Mouse (Mus musculus): Measurements from ENCODE around the gene Samd14. TPM values are rescaled to one million over a fixed set of nuclear protein-coding genes. Genes with fewer than 3 reads are reported as not detected.
"Not testable (repeated sequence)": the region's sequence is repeated elsewhere in the genome, so short reads cannot be mapped to it uniquely, and the experiment has no call there.

The Samd14 gene
- total RNA-seq, 2 experiments from 2014 or later: 0.92 to 6.1 TPM

DNA sequence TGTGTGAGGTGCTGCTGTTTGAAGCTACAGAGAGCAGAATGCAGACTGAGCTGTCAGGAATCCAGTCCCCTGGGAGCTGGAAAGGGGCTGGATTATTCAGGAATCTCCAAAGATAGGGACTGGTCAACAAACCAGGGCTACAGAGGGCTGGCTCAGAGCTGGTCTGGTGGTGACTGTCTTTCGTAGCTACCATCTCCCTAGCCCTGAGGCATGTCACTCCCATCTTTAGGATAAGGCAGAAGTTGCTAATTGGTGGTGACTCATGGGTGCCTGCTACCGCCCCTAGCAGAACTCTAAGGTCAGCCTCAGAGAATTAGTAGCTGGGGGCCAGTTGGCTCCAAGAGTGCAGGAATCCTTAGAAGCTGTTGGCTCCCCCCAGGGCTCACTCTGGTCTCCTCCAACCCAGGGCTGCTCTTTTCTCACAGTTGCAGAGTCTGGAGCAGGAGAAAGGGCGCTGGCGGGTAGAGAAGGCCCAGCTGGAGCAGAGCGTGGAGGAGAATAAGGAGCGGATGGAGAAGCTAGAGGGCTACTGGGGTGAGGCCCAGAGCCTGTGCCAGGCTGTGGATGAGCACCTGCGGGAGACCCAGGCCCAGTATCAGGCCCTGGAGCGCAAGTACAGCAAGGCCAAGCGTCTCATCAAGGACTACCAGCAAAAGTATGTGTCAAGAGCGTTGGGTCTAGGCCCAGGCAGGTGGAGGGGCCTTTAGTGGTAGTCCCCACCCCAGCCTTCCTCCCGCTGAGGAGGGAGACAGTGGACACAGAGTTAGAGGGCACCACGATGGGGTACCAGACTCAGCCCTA lies 5.3 kb upstream of the Samd14 start:
- no peak for ATAC-seq (replicated peaks; ENCODE audit: poor library complexity)

DNA sequence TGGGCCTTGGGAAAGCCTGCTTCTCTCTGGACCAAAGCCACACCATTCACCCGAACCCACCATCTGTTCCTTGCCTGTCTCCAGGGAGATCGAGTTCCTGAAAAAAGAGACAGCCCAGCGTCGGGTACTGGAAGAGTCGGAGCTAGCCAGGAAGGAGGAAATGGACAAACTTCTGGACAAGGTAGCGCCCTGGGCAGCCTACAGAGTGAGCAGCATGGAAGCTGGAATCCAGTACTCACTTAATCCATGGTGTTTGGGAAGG lies 4.8 kb upstream of the Samd14 start:
- ATAC-seq (replicated peaks; ENCODE audit: poor library complexity): no peak

DNA sequence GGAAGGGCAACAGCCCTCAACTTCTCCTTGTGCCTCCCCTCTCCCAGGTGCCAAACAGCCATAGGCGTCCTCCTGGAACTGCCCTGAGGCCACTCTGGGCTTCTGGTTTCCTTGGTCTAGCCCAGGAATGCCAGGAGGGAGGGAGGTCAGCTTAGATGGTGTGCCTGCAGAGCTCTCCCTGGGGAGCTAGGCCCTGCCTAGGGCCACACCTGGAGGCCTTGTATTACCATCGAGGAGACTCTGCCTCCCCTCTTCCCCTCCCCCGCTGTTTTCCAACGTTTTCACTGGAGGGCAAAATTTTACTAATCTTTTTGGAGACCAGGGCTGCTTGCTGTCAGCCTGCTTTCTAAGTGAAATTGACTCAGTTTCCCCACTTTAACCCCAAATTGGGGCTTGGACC lies 3.6 kb upstream of the Samd14 start:
- ATAC-seq (replicated peaks; ENCODE audit: poor library complexity): no peak

DNA sequence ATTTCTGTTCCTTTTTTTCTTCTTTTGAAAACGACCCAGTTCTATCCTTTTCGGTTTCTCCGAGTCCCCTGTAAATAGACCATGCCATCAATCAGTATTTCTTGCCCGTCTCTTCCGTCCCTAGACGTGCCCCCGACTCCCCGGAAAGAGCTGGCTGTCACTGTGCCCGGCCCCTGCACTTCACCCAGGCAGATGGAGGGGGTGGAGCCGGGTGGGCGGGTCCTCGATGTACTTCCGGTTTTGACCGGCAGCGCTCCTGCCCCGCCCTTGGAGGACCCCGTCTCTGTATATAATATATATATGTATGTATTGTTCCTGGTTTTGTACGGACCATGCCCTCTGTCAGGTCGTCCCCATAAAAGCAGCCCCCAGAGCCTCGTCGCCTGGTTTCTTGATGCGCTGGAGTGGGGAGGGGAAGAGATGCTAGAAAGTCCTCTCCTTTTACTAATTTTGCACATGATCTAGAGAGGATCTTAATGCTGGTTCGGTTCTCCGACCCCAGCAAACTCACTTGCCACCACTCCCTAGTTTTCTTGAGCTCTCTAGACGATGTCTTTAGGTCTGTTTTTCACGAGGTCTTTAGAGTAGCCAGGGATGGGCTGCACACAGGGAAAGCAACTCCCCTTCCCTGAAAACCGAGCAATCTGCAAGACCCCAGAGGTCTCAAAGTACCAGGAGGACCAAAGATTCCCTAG lies 3.0 kb upstream of the Samd14 start:
- peak; percentile 47 for ATAC-seq (replicated peaks; ENCODE audit: poor library complexity)

DNA sequence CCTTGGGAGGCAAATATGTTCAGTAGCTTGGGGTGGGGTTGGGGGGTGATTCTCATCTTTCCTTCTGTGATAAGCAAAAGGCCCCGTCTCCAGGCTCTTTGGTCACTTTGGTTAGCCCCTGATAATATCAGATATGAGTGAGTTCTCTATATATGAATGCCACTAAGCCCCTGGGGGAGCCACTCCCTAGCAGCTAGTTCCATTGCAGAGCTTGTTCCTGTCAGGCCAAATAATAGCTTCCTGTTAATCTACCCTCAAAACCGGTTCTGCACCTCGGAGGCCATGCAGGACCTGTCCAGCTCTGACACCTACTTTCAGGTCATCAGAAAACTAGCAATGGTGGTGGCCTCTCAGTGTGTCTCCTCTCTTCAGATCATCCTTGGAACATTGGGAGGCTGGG lies 2.3 kb upstream of the Samd14 start:
- ATAC-seq (replicated peaks; ENCODE audit: poor library complexity): no peak

DNA sequence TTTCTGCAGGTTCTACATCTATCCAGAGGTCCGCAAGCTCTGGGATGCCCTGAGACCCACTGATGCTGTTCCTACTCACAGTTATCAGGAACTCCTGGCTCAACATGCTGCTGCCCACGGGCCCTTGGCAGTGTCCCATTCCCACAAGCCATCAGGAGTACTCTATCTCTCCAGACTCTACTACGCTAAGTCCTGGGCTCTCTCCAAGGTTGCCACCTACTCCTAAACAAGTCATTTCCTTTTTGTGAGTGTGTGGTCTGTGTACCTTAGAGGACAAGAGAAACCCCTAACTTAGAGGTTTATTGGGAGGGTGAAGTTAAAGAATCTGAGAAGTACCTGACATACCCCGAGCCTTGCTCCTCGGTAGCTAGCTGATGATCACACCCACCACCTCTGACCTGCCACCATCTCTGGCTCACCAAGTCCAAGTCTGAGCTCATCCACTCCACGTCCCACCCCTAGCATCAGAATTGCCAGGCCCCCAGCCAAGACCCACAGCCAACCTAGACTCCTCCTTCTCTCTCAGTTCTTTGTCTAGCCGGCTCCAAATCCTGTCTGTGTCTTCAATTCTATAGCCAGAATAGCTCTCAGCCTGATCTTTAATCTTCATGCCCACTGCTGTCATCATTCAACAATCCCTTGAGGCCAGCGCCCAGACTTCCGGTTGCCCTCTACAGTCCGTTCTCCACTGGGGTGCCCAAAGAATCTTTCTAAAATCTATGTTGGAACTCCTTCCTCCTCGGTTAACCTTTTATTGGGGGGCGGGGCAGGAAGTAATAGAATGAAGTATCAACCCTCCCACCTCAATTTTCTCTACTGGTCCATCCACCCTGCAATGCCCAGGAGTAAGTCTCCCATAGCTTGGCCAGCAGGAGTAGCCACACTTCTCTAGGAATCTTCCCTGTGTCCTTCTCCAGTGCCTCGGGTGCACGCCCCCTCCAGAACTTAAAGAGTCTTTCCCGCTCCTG lies 734 bp upstream of the Samd14 start:
- no peak for ATAC-seq (replicated peaks; ENCODE audit: poor library complexity)

DNA sequence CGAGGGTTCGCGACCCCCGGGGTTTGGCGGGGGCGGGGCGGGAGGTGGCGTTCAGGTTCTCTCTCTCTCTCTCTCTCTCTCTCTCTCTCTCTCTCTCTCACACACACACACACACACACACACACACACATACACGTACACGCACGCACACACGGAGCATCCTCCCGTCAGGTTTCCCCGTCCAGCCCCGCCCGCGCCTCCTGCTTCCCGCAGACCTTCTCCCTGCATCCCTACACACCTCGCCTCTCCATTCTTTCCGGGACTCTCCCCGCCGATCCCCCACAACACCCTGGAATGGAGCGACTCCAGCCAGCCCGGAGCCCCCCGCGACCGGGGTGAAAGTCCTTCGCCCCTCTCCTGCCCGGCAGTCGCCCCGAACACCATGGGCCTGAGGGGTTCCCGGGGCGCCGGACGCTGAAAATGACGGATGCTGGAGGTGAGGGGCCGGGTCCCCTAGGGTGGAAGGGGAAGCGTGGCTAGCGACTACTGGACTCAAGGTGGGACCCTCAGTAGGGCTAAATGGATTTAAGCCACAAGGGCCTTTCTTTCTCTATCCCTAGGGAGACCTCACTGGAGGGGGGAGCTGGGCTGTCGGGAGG lies 561 bp downstream of the Samd14 start:
- no peak for ATAC-seq (replicated peaks; ENCODE audit: poor library complexity)

DNA sequence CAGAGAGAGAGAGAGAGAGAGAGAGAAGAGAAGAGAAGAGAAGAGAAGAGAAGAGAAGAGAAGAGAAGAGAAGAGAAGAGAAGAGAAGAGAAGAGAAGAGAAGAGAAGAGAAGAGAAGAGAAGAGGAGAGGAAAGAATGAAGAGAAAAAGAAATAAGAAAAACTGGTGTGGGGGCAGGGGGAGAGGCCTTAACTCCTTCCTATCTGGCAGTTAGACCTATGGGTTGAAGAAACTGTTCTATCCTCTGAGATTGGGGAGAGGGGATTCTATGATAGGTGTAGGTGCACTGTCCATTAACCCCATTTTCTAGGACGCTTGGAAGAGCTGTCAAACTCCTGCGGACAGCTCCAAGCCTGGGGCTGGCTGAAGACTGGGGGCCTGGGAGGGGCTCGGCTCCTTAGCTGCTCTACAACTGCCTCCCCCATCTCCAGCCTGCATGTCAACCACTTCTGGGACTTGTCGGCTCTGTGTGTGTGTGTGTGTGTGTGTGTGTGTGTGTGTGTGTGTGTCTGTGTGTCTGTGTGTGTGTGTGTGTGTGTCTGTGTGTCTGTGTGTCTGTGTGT lies 1.2 kb downstream of the Samd14 start:
- not testable (repeated sequence) for ATAC-seq (replicated peaks; ENCODE audit: poor library complexity)

DNA sequence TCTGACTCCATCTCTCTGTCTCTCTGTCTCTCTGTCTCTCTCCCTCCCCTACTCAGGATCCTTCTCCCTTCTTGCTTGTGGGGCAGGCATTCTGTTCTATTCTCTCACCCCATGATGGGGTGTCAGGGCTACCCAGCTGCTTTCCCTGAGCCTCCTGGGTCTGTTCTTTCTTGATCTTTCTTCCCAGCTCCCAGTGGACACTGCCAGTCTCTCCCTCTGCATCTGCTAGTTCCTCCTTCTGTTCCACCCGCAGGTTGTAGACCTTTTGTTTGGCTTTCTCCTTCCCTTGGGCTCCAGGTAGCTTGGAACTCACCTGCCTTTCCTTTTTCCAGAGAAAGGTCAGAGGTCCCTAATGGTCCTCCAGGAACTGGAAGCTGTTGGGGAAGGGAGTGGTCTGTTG lies 1.7 kb downstream of the Samd14 start:
- no peak for ATAC-seq (replicated peaks; ENCODE audit: poor library complexity)

DNA sequence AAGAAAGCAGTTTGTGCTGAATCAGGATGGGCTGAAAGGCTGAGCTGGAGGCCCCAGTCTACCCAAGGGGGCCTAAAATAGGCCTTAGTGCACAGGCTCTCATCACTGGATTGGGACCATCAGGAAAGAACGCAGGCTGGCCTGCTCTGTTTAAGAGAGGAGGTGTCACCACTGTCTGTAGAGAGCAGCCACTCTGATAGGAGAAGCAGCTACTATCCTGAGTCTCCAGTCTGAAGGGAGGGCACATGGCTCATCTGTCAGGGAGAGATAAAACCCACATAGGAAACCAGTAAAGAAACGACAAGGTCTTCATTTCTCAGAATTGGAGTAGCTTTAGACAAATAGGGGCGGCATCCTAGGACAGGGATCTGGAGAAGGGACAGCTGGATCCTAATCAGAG lies 2.4 kb downstream of the Samd14 start:
- peak; percentile 83 for ATAC-seq (replicated peaks; ENCODE audit: poor library complexity)

DNA sequence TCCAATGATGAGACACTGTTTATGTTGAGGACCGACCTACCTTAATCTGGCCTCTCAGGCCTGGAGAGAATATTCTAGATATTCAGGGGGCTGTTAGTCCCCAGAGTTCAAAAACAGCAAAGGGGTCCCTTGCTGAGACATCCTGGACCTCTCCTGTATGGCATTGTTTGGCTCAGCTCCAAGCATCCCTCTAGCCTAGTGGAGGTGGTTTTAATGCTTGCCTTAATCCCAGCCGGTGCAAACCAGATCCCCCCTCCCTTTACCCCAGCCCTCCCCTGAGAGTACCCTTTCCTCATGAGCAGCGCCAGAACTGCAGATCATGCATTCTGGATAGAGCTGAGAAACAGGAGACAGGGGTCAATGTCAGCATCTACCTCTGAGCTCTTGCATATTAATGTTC lies 2.8 kb downstream of the Samd14 start:
- ATAC-seq (replicated peaks; ENCODE audit: poor library complexity): no peak

DNA sequence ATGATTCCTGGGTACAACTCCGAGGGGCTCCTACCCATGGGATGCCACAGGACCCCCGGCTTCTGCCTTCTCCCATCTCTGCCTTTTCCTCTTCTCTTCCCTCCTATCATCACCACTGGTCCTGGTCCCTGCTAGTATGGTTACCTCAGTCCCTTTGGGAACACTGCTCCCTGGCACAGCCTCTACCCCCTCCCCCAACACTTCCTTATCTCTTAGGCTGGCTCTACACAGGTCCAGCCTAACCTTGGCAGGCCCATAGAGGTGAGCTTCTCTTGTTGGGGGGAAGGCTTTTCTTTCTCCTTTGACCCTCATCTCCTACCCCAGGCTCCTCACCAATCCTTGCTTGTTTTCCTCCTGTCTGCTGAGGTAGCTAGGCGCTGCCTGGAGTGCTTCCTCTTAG lies 5.8 kb downstream of the Samd14 start:
- ATAC-seq (replicated peaks; ENCODE audit: poor library complexity): no peak

DNA sequence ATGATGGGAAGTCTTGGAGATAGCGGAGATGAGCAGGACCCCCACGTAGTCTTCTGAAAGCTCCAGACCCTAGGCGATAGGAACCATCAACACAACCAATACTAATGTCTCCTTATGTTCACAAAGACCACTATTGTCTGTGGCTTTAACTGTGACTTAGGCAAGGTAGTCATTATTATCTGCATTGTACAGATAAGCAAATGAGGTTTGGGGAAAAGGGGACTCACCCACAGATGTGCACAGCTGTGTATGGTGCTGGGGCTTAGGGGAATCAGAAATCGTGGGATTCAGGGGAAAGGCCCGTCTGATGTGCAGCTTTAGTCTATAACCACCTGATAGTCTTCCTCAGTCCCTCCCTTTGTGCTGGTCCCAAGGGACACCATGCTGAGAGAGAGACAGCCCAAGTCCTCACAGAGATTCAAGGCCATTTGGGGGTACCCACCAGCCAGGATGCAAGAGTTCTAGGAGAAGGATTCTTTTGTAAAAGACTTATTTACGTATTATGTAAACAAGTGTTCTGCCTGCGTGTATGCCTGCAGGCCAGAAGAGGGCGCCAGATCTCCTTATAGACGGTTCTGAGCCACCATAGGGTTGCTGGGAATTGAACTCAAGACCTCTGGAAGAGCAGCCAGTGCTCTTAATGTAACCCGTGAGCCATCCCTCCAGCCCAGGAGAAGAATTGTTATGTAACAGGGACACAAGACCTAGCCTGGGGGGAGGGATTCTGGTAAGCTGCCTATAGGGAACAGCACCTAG lies 12.7 kb downstream of the Samd14 start:
- ATAC-seq (replicated peaks; ENCODE audit: poor library complexity): no peak; the same call in 1 of the 2 replicates

DNA sequence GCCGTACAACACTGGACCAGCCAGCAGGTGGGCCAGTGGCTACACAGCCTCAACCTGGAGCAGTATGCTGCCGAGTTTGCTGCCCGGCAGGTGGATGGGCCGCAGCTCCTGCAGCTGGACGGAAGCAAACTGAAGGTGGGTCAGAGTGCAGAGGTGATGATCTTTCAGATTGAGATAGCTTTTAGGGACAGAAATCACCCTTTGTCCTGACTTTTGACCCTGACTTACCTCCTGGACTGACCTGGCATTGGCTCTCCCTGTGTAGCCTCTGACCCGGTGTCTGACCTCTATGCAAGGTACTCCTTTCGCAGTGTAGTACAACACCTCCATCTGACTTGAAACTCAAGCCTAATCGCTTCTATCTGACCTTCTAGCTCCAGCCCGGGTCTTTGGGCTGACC lies 13.8 kb downstream of the Samd14 start:
- ATAC-seq (replicated peaks; ENCODE audit: poor library complexity): no peak

DNA sequence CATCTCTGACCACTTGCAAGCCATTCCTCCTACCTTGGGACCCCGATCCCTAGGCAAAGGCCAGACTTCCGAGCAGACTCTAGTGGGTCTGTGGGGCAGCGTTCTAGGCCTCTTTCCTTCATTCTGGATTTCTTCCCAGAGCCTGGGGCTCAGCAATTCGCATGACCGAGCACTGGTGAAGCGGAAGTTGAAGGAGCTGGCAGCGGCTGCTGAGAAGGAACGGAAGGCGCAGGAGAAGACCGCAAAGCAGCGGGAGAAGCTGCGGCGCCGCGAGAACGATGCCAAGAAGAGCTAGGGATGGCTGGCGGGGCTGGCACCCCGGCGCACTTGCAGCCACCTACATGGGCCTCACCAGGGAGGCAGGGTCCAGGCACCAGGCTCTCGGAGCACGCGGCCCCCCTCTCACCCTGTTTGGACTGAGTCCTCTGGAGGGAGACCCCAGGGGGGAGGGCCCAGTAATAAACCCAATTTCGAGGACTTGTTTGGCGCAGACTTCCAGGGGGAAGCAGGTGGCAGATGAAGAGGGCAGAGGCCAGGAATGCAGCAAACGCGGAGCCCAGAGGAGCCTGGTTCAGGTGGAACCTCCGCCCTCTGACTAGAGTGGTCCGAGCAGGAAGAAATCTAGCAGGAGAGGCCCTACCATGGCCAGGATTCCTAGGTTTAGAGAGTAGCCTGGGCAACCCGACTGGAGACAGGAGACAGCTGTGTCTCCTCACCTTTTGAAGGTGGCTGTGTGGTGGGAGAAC lies 14.9 kb downstream of the Samd14 start:
- no peak for ATAC-seq (replicated peaks; ENCODE audit: poor library complexity)

DNA sequence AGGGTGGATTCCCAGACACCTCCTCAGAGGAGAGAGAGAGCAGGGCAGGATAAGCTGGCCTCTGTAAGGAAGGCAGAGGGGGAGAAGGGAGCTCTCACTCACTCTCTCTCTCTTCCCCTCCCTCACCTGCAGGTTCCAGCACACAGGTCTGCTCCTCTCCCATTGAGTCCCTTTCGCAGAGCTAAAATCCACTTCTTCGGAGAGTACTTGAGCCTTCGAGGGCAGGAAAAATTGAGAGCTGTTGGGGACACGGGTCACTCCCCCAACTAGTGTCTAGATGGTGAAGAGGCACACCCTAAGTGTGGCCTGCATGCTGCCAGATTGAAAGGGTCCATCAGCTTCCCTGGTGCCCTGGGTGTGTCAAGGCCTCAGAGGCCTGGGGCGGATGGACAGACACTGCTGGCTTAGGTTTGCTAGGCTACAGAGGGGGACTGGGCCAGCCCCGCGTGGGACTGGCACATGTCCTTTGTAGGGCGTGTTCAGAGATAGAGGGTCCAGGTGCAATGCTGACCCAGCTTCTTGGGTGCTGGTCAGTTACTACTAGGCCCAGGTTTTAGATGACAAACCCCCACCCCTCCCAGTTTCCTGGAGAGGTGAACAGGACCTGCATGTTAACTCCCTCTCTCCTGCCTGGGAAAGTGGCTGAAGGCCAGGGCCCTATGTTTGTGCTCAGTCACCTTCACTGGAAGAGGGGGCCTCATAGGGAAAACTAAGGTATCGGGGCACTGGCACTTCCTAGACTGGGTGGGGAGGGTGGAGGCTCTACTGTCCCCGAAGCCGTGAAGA lies 15.7 kb downstream of the Samd14 start:
- ATAC-seq (replicated peaks; ENCODE audit: poor library complexity): no peak

DNA sequence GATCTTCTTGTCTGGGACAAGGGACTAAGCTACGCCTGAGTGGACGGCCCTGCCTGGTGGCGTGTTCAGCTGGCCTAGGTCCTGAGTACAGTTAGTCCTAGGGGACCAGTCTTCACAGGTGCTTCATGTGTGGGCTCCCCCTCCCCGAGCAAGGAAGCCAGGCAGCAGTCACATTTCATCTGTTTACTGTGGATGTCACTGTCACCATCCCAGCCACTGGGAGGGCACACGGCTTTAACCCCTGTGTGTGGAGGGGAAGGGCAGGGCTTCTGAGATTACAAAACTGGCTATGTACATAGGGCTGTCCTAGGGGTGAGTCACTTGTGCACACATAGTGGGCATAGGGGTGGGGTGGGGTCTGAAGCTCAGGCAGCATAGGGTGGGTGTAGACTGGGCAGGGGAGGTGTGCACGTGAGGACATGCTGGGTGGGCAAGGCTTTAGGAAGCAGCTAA lies 16.4 kb downstream of the Samd14 start:
- no peak for ATAC-seq (replicated peaks; ENCODE audit: poor library complexity)

DNA sequence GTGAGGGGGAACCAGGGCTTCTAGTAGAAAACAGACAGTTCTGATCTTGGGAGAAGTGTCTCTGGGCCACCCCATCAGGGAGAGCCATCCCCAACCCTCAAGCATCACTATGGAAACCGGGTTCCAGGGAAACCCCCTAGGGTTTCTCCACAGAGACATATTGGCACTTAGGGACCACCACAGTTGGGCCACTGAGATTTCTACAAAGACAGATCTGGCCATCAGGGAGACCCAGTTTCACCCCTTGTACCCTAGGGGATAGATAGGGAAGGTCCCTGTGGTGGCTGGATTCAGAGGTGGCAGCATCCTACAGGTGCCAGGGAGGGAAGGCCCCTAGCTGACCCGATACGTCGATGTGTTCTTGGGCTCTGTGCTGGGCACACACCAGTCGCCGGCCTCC lies 17.2 kb downstream of the Samd14 start:
- ATAC-seq (replicated peaks; ENCODE audit: poor library complexity): no peak
